Mouse (Mus musculus): ENCODE data around the gene Mctp1. TPM values are rescaled to one million over a fixed set of nuclear protein-coding genes. Genes with fewer than 3 reads are reported as not detected.

The Mctp1 gene
- polyA plus RNA-seq, 1 experiment from 2014 or later, result 0.10 TPM

DNA sequence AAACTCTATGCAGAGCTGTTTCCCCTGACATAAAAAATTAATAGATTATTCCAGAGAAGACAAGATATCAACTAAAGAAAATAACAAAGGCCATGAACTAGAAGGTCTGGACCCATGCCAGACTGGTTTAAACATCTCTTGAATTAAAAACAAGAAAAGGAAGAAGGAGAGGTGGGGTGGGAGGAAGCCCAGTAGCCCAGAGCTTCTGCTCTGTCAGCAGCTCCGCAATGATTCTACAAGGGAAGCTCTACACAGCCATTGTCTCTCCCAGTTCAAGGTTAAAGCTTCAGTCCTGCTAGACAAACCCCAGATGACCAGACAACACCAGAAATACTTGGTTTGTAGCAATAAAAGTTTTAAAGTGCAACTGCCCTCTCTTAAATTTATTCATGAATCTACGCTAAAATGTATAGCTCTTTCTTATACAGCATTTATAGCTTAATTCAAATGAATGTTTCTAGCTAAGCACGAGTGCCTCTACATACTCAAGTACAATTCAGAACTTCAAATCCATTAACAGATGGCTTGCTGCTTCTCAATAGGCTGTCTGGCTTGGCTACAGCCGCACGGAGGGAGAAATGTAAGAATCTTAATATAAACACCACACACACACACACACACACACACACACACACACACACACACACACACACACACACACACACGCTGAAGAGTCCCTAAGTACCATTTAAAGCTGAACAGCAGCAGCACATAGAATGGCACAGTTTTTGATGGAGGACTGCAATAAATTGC lies 663.0 kb downstream of the Mctp1 start:
- POLR2A ChIA-PET, result interaction anchor here (0.7 kb wide), 1 partner anchor 934 kb away, joined by 3 read pairs; no protein-coding TSS in a partner anchor
- no peak for DNase-seq (ENCODE audit: low read depth, low spot score)

DNA sequence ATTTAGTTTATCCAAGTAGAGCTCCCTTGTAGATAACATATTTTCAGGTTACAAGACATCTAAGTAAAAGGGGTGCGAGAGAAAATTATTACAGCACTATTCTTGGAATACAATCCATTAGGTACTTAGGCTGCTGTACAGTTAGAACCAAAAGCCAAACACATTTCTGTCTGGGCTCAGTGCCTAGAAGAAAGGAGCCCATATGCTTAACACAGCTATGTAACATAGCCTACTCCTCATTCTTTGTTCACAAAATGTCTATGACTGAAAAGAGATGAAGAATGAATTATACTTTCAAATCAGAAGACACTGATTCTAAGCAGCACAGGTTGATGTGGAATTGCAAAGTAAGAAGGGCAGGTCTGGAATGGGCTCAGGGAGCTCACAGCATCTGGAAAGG lies 664.1 kb downstream of the Mctp1 start:
- no peak for TF ChIP-seq CTCF (IDR thresholded peaks at IDR 0.05)
- ChIA-PET CTCF (interaction anchor here (0.9 to 2.4 kb wide), 2 partner anchors 15 to 86 kb away, joined by 4 to 6 read pairs; no protein-coding TSS in a partner anchor), POLR2A (no interaction called here)
- ATAC-seq (no peak), DNase-seq (ENCODE audit: low read depth, low spot score) (no peak)
- H3K27me3 ChIP-seq, result no peaks in the 10 kb centered on the region
- in situ Hi-C loops (cut with MboI; ENCODE audit: low pct_unique_long_range_greater_than_20kb), result loop anchor here (10.0 kb wide), 1 partner anchor 1156 kb away; no protein-coding TSS in a partner anchor

More for the DNA sequence above, 663.0 kb downstream of the Mctp1 start:
- TF ChIP-seq CTCF (IDR thresholded peaks at IDR 0.05), result no peak
- ATAC-seq, result no peak
- CTCF ChIA-PET, result interaction anchor here (1.5 to 2.4 kb wide), 2 partner anchors 14 to 25 kb away, joined by 4 to 6 read pairs; no protein-coding TSS in a partner anchor
- no peaks in the 10 kb centered on the region for H3K27me3 ChIP-seq
- in situ Hi-C loops (cut with MboI; ENCODE audit: low pct_unique_long_range_greater_than_20kb), result loop anchor here (10.0 kb wide), 1 partner anchor 1157 kb away; no protein-coding TSS in a partner anchor

DNA sequence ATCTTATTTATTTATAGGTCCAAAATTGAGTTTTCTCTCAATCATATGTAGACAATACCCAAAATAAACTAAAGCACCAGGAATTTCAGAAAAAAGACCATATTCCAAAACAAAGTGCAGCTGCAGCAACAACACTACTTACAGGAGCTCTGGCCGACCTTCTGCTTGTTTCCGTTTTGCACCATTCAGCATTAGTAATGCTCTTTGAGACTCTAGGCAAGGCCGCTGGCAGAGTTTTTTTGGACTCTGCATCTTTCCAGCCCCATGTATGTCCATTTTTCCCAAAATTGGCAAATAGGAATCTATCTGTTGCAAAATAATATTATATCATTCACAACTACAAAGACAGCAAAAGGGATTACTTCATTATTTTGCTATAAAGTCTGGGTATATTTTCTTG lies 665.4 kb downstream of the Mctp1 start:
- no peak for DNase-seq (ENCODE audit: low read depth, low spot score)
- POLR2A ChIA-PET, result no interaction called here

DNA sequence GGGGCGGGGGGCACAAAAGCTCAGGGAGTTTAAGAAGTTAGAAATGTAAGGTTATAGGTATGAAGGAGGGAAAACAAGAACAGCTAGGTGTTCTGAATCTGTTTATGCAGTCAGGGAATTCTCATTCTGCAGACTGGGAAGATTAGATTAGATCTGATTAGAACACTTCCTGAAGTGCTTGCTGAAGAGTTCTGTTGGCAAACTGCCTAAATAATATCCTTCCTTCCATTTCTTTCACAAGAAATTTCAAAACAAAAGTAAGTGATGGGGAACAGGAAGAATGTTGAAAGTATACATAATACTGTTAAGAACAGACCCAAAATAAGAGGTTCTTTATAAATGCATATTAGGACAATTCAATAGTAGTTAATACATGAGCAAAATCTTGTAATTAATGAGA lies 678.9 kb downstream of the Mctp1 start:
- no peak for TF ChIP-seq CTCF (IDR thresholded peaks at IDR 0.05)
- in situ Hi-C loops (cut with MboI; ENCODE audit: low pct_unique_long_range_greater_than_20kb), result no loop called here
- ChIA-PET CTCF (interaction anchor here (1.2 kb wide), 1 partner anchor 10 kb away, joined by 4 read pairs; no protein-coding TSS in a partner anchor), POLR2A (no interaction called here)
- no peak for DNase-seq (ENCODE audit: low read depth, low spot score)
- no peak for ATAC-seq
- no peaks in the 10 kb centered on the region for H3K27me3 ChIP-seq

More for the DNA sequence above, 665.4 kb downstream of the Mctp1 start:
- no peak for TF ChIP-seq CTCF (IDR thresholded peaks at IDR 0.05)
- in situ Hi-C loops (cut with MboI; ENCODE audit: low pct_unique_long_range_greater_than_20kb), result loop anchor here (10.0 kb wide), 1 partner anchor 1155 kb away; no protein-coding TSS in a partner anchor
- CTCF ChIA-PET, result interaction anchor here (1.0 kb wide), 1 partner anchor 11 kb away, joined by 3 read pairs; no protein-coding TSS in a partner anchor
- ATAC-seq, result no peak
- H3K27me3 ChIP-seq, result no peaks in the 10 kb centered on the region

DNA sequence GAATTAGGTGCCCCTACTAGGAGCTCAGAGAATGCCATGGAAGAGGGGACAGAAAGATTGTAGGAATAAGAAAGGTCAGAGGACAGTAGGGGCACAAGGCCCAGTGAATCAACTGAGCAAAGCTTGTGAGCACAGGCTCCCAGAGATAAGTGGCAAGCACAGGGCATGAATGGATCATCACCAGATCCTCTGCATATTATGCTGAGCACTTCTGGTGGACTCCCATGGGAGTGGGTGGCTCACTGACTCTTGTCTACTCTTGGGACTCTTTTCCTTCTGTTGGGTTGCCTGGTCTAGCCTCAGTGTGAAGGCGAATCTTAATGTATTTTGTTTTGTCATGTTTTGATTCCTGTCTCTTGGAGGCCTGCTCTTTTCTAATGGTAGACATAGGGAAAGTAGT lies 684.5 kb downstream of the Mctp1 start:
- in situ Hi-C loops (cut with MboI; ENCODE audit: low pct_unique_long_range_greater_than_20kb), result no loop called here
- no peaks in the 10 kb centered on the region for H3K27me3 ChIP-seq
- ChIA-PET POLR2A (no interaction called here), CTCF (no interaction called here)
- no peak for ATAC-seq
- no peak for TF ChIP-seq CTCF (IDR thresholded peaks at IDR 0.05)
- DNase-seq (ENCODE audit: low read depth, low spot score), result no peak

DNA sequence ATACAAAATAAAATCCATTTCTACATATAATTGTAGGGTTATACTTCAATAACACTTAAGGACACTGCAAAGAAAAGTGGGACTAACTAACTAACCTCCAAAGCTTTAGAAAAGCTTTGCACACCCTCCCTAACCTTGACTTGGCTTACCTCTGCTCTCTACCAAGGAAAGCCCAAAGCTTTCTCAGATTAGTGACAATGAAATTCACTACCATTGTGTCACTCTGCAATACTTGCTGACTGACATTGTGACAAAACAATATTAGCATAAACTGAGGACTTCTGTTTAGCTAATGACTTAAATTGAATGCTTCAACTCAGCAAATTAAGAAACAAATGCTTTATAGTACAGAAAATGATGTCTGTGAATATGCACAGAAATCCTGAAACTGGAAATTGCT lies 687.7 kb downstream of the Mctp1 start:
- ChIA-PET POLR2A (interaction anchor here (0.5 kb wide), 1 partner anchor 1083 kb away, joined by 5 read pairs; no protein-coding TSS in a partner anchor), CTCF (interaction anchor here (1.0 to 1.4 kb wide), 2 partner anchors 13 to 25 kb away, joined by 3 to 4 read pairs; no protein-coding TSS in a partner anchor)
- no peaks in the 10 kb centered on the region for H3K27me3 ChIP-seq
- DNase-seq (ENCODE audit: low read depth, low spot score), result no peak
- TF ChIP-seq CTCF (IDR thresholded peaks at IDR 0.05), result no peak
- in situ Hi-C loops (cut with MboI; ENCODE audit: low pct_unique_long_range_greater_than_20kb), result no loop called here
- ATAC-seq, result no peak

Other genes starting within 250 kb of the Mctp1 start
- gene Fam81b, start 79.5 kb upstream of the Mctp1 start, polyA plus RNA-seq (2021), result not detected

All from Patski (cell line).